Mouse (Mus musculus): ENCODE measurements around the gene Spef1.

DNA sequence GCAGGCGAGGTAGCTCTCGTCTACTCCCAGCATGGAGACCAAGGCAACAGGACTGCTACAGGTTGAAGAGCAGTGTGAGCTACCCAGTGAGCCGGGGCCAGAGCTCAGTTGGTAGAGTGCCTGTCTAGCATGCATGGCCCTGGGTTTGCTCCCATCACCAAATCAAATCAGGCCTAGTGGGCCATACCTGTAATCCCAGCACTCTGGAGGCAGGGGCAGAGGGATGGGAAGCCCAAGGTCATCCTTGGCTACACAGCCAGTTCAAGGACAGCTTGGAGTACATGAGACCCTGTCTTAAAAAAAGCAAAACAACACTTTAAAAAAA is 37.9 kb downstream of the Spef1 start:
- TF ChIP-seq CTCF (IDR thresholded peaks at IDR 0.05; ENCODE audit: extremely low read depth, insufficient read depth, insufficient read length, insufficient replicate concordance), result no peak
- TF ChIP-seq POLR2A (IDR thresholded peaks at IDR 0.05; ENCODE audit: low read depth, low read length), result no peak

Data from spleen, adult 2 months (tissue).